Mouse (Mus musculus): ENCODE measurements around the gene Pde4dip.

DNA sequence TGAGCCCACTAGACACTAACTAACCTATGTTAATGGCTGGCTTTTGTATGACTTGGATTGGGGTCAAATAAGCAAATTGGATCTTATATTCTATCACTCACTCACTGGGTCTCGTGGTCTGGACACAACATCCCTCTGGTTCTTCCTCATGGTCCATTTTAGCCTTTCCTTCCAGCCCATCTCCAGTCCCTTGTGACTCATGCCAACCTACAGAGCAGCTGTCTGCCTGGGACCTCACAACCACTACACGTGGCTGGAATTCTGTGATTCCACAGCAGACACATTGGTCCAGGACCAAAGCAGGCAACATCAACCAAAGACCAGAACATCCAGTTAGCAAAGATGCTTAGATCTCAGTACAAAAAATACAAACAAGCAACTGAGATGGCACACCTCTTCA, 36.7 kb upstream of the Pde4dip start:
- TF ChIP-seq GATA1 (IDR thresholded peaks at IDR 0.05; ENCODE audit: low read length) (no peak), TAL1 (IDR thresholded peaks at IDR 0.05; ENCODE audit: low read length) (no peak)

Measured in erythroblast, embryonic 14.5 days (primary cell).